Mouse (Mus musculus) midbrain, embryonic 15.5 days (tissue): ENCODE data around the gene Bcat1. TPM values are rescaled to one million over a fixed set of nuclear protein-coding genes. Genes with fewer than 3 reads are reported as not detected.

Source experiments
- ATAC-seq: fragments of 200-750 bp; cut with Nextera tagmentation; replicated peaks from 2 replicates; pipeline ENCODE4 v1.8.0; 2017; ENCODE audit warnings: moderate TSS enrichment
- H3K27ac ChIP-seq: fragments of 300-500 bp; sonication (generic); 2 replicates; pipeline ENCODE4 v1.5.1; 2015; ENCODE audit warnings: mild to moderate bottlenecking, inconsistent platforms
- H3K27me3 ChIP-seq: fragments of 300-500 bp; sonication (generic); replicated peaks from 2 replicates; pipeline ENCODE4 v1.6.1; 2015; ENCODE audit warnings: inconsistent platforms
- H3K36me3 ChIP-seq: fragments of 300-500 bp; sonication (generic); replicated peaks from 2 replicates; pipeline ENCODE4 v1.6.1; 2015; ENCODE audit warnings: inconsistent platforms
- H3K4me1 ChIP-seq: fragments of 300-500 bp; sonication (generic); 2 replicates; pipeline ENCODE4 v1.6.1; 2015; ENCODE audit warnings: inconsistent platforms
- H3K4me2 ChIP-seq: fragments of 300-500 bp; sonication (generic); 2 replicates; pipeline ENCODE4 v1.6.1; 2015; ENCODE audit warnings: inconsistent platforms, mild to moderate bottlenecking, moderate library complexity
- H3K4me3 ChIP-seq: fragments of 300-500 bp; sonication (generic); 2 replicates; pipeline ENCODE4 v1.5.1; 2015; ENCODE audit warnings: mild to moderate bottlenecking, inconsistent platforms
- H3K9ac ChIP-seq: fragments of 300-500 bp; sonication (generic); 2 replicates; pipeline ENCODE4 v1.6.1; 2015; ENCODE audit warnings: mild to moderate bottlenecking, inconsistent platforms
- H3K9me3 ChIP-seq: fragments of 300-500 bp; sonication (generic); 2 replicates; pipeline ENCODE4 v1.6.1; 2016; ENCODE audit warnings: inconsistent platforms
- WGBS: fragments of 180-500 bp; shearing (Covaris S2); methylation state at CpG from one replicate; pipeline ENCODE4 v1.1.7; 2015; ENCODE audit warnings: mixed read lengths; 5-methylcytosine and 5-hydroxymethylcytosine counted together
- polyA plus RNA-seq: library from polyadenylated mRNA; unstranded; fragments of >200 nt; fragmentation: Nextera tagmentation; extraction: Ambion mirVana; gene quantifications from 2 replicates; pipeline ENCODE4 v1.2.1, GENCODE M21; 2015

The Bcat1 gene
- polyA plus RNA-seq, 1 experiment from 2014 or later: 107 TPM

- ATAC-seq: no peak
- no peak overlapping the region for H3K4me2 ChIP-seq
- no peak overlapping the region for H3K27ac ChIP-seq
- no peaks in the 10 kb centered on the region for H3K9me3 ChIP-seq
- no peaks in the 10 kb centered on the region for H3K27me3 ChIP-seq
- H3K9ac ChIP-seq: no peak overlapping the region
- H3K36me3 ChIP-seq: peaks cover 18% of the 10 kb centered on the region
- H3K4me3 ChIP-seq: no peak overlapping the region
- H3K4me1 ChIP-seq: no peaks in the 10 kb centered on the region
- WGBS: 91% methylated on average over 2 of the region's 2 CpGs
Measured at GRCm38 (mm10) chr6:145014944-145015343, 61.0 kb downstream of the Bcat1 start.

DNA sequence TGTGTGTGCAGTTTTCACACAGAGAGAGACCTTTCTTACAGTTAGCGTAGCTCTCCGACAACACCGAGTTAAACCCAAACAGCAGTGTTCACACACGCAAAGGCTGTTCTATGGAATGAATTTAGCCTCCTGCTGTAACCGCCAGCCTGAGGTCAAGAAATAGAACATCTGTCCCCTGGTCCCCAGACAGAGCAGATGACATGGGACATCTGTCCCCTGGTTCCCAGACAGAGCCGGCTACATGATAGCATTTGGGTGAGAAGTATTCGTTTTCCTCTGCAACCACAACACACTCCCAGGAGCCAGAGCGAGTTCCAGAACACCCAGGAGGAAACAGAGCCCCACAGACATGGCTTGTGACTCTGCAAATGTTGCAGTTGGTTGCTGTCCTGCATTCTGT is 63.3 kb downstream of the Bcat1 start:
- peaks cover 24% of the 10 kb centered on the region for H3K36me3 ChIP-seq
- 85% methylated on average over 8 of the region's 8 CpGs for WGBS
- H3K27ac ChIP-seq: no peak overlapping the region
- no peaks in the 10 kb centered on the region for H3K27me3 ChIP-seq
- no peak overlapping the region for H3K4me3 ChIP-seq
- ATAC-seq: no peak
- no peak overlapping the region for H3K9ac ChIP-seq
- H3K4me2 ChIP-seq: no peak overlapping the region
- H3K4me1 ChIP-seq: no peaks in the 10 kb centered on the region
- H3K9me3 ChIP-seq: no peaks in the 10 kb centered on the region

GRCm38 (mm10) chr6:145011141-145011540 is 64.8 kb downstream of the Bcat1 start:
- peaks cover 37% of the 10 kb centered on the region for H3K36me3 ChIP-seq
- peak; percentile 65 for ATAC-seq
- WGBS: 63% methylated on average over 8 of the region's 8 CpGs

GRCm38 (mm10) chr6:145009859-145010818 is 65.8 kb downstream of the Bcat1 start:
- H3K27ac ChIP-seq: no peak overlapping the region
- H3K4me2 ChIP-seq: no peak overlapping the region
- H3K4me3 ChIP-seq: no peak overlapping the region
- no peaks in the 10 kb centered on the region for H3K9me3 ChIP-seq
- no peaks in the 10 kb centered on the region for H3K4me1 ChIP-seq
- no peak overlapping the region for H3K9ac ChIP-seq
- peaks cover 35% of the 10 kb centered on the region; the same call in 1 of the 2 replicates for H3K36me3 ChIP-seq
- H3K27me3 ChIP-seq: no peaks in the 10 kb centered on the region
- 83% methylated on average over 8 of the region's 8 CpGs for WGBS
- peak; percentile 38 for ATAC-seq

More at GRCm38 (mm10) chr6:145011141-145011540, 64.8 kb downstream of the Bcat1 start:
- H3K4me3 ChIP-seq: no peak overlapping the region
- no peaks in the 10 kb centered on the region for H3K27me3 ChIP-seq
- no peaks in the 10 kb centered on the region for H3K9me3 ChIP-seq
- H3K27ac ChIP-seq: no peak overlapping the region
- no peak overlapping the region for H3K4me2 ChIP-seq
- H3K9ac ChIP-seq: no peak overlapping the region
- no peaks in the 10 kb centered on the region for H3K4me1 ChIP-seq

DNA sequence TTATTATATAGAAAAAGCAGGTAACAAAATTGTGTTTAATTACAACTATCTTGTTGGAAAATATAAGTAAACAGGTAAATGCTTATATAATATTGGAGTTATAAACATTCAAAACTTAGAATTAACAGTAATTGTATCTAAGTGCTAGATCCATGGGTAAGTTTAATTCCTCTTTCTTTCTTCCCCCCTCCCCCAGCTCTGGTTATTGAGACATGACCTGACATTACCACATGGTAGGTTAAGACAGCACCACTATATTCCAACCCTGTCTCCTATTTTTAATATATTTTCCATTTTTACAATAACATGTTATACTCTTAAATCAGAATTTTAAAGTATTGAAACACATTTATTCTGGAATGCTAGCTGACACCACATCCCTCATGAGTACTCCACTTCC is 72.5 kb downstream of the Bcat1 start:
- Histone ChIP-seq H3K4me1 (no peaks in the 10 kb centered on the region), H3K27me3 (no peaks in the 10 kb centered on the region), H3K27ac (no peak overlapping the region), H3K36me3 (peaks cover 36% of the 10 kb centered on the region; the same call in 1 of the 2 replicates), H3K4me2 (no peak overlapping the region), H3K4me3 (no peak overlapping the region), H3K9me3 (no peaks in the 10 kb centered on the region), H3K9ac (no peak overlapping the region)
- ATAC-seq: no peak

- Histone ChIP-seq H3K4me2 (no peak overlapping the region), H3K36me3 (peaks cover 30% of the 10 kb centered on the region; the same call in 1 of the 2 replicates), H3K4me3 (no peak overlapping the region), H3K27me3 (no peaks in the 10 kb centered on the region), H3K27ac (no peak overlapping the region), H3K4me1 (no peaks in the 10 kb centered on the region), H3K9ac (no peak overlapping the region), H3K9me3 (no peaks in the 10 kb centered on the region)
- no peak for ATAC-seq
- WGBS: 79% methylated on average over 14 of the region's 14 CpGs
Measured at GRCm38 (mm10) chr6:145002094-145002936, 73.7 kb downstream of the Bcat1 start.

DNA sequence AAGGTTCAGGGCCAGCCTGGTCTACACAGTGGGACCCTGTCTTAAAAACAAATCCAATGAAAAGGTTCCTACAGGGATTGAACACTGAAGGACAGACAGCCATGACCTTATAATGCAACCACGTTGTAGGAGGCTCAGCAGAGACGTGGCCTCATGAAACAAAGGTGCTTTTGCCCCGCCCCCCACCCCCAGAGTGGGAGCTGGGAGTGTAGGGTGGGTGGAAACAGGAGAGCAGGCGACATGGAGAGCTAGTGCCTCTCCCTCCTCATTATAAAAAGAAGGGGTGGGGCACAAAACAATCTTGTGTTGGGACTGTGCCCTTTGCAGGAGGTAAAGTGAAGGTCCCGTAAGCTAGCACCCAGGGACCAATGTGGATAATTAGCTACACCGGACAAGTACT is 74.5 kb downstream of the Bcat1 start:
- ATAC-seq: no peak
- 78% methylated on average over 6 of the region's 6 CpGs for WGBS
- Histone ChIP-seq H3K4me1 (no peaks in the 10 kb centered on the region), H3K9ac (no peak overlapping the region), H3K4me2 (no peak overlapping the region), H3K27me3 (no peaks in the 10 kb centered on the region), H3K4me3 (no peak overlapping the region), H3K36me3 (peaks cover 22% of the 10 kb centered on the region; the same call in 1 of the 2 replicates), H3K27ac (no peak overlapping the region), H3K9me3 (no peaks in the 10 kb centered on the region)

DNA sequence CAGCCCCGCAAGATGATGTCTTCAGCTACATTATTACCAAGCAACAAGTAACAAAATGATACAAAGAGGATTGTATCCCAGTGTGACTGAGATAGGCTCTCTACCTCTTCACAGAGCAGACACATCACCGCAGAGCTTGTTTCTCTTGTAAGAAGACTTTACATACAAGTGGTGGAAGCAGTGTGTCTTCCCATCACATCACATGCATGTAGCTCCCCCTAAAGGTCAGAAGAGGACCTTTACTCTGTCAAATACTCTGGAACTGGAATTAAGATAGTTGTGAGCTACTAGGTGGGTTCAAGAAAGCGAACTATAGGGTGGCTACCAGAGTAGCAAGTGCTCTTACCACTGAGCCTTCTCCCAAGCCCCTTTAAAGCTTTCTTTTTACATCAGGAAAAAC is 78.8 kb downstream of the Bcat1 start:
- Histone ChIP-seq H3K9me3 (no peaks in the 10 kb centered on the region), H3K4me3 (no peak overlapping the region), H3K27me3 (no peaks in the 10 kb centered on the region), H3K9ac (no peak overlapping the region), H3K36me3 (peaks cover 21% of the 10 kb centered on the region; the same call in 1 of the 2 replicates), H3K4me1 (no peaks in the 10 kb centered on the region), H3K27ac (no peak overlapping the region), H3K4me2 (no peak overlapping the region)
- WGBS: 87% methylated on average over 3 of the region's 3 CpGs
- ATAC-seq: no peak

DNA sequence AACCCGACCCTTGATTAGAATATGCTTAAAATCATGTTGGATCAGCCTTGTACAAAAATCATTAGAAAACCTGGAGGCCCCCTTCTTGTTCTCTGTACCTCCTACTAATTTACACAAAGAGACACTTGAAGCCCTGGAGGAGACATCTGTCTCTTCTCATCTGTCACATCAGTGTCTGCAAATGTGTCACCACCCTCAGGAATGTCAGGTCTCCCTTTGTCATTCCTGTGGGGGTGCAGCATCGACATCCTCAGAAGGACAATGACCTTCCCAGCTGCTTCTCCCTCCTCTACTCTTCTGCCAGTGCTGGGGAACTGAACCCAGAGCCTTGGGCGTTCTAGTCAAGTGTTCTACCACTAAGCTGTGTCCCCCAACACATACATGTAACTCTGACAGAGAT is 83.9 kb downstream of the Bcat1 start:
- Histone ChIP-seq H3K36me3 (no peaks in the 10 kb centered on the region), H3K4me3 (no peak overlapping the region), H3K9me3 (no peaks in the 10 kb centered on the region), H3K4me2 (no peak overlapping the region), H3K4me1 (no peaks in the 10 kb centered on the region), H3K9ac (no peak overlapping the region), H3K27me3 (no peaks in the 10 kb centered on the region), H3K27ac (no peak overlapping the region)
- 57% methylated on average over 3 of the region's 3 CpGs for WGBS
- ATAC-seq: no peak

DNA sequence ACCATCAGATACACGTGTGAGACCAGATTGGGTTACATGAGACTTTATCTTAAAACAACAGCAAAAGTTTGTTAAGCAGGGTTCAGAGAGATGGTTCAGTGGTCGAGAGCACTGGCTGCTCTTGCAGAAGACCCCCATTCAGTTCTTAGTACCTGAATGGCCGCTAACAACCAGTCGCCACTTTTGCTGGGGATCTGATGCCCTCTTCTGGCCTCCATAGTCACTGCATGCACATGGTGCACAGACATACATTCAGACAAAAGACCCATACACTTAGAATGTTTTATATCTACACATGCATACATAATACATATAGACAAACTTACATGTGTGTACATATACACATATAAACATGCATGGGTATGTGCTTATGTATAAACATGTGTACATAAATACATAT is 86.8 kb downstream of the Bcat1 start:
- Histone ChIP-seq H3K27ac (no peak overlapping the region), H3K27me3 (no peaks in the 10 kb centered on the region), H3K9me3 (no peaks in the 10 kb centered on the region), H3K36me3 (no peaks in the 10 kb centered on the region), H3K4me1 (no peaks in the 10 kb centered on the region), H3K9ac (no peak overlapping the region), H3K4me3 (no peak overlapping the region), H3K4me2 (no peak overlapping the region)
- 87% methylated on average over 4 of the region's 4 CpGs for WGBS
- no peak for ATAC-seq

- no peaks in the 10 kb centered on the region for H3K27me3 ChIP-seq
- H3K4me2 ChIP-seq: no peak overlapping the region
- no peaks in the 10 kb centered on the region for H3K36me3 ChIP-seq
- H3K4me1 ChIP-seq: no peaks in the 10 kb centered on the region
- WGBS: 86% methylated on average over 6 of the region's 6 CpGs
- H3K4me3 ChIP-seq: no peak overlapping the region
- H3K9ac ChIP-seq: no peak overlapping the region
- no peaks in the 10 kb centered on the region for H3K9me3 ChIP-seq
- no peak for ATAC-seq
- no peak overlapping the region for H3K27ac ChIP-seq
Measured at GRCm38 (mm10) chr6:144987676-144988075, 88.3 kb downstream of the Bcat1 start.

GRCm38 (mm10) chr6:144987216-144987615 is 88.8 kb downstream of the Bcat1 start:
- H3K4me1 ChIP-seq: no peaks in the 10 kb centered on the region
- H3K9ac ChIP-seq: no peak overlapping the region
- 73% methylated on average over 7 of the region's 7 CpGs for WGBS
- H3K27me3 ChIP-seq: no peaks in the 10 kb centered on the region
- H3K36me3 ChIP-seq: no peaks in the 10 kb centered on the region
- H3K9me3 ChIP-seq: no peaks in the 10 kb centered on the region
- H3K27ac ChIP-seq: no peak overlapping the region
- no peak overlapping the region for H3K4me3 ChIP-seq
- H3K4me2 ChIP-seq: no peak overlapping the region
- no peak for ATAC-seq
